Mouse (Mus musculus) small intestine, adult 2 months (tissue): Measurements from ENCODE around the gene Gsto1.

Experiments used
- CTCF ChIP-seq: fragments of 200-500 bp; IDR thresholded peaks from 2 replicates; pipeline ENCODE4 v1.5.1; 2012; ENCODE audit warnings: low read depth, mild to moderate bottlenecking, control low read depth, inconsistent platforms, low read length, moderate library complexity, mixed read lengths; ENCODE audit not compliant: insufficient replicate concordance, insufficient read length; ENCODE audit errors: extremely low read depth
- POLR2A ChIP-seq: fragments of 200-500 bp; IDR thresholded peaks from 2 replicates; pipeline ENCODE4 v1.6.1; 2012; ENCODE audit warnings: low read depth, mild to moderate bottlenecking, control low read depth, inconsistent platforms, low read length, moderate library complexity

- TF ChIP-seq POLR2A (no peak), CTCF (no peak)
These were observed 31.1 kb downstream of the Gsto1 start for GRCm38 (mm10) chr19:47885886-47886285.
